Mouse (Mus musculus) liver, embryonic 11.5 days (tissue): ENCODE measurements around the gene Ptp4a2. TPM values are rescaled to one million over a fixed set of nuclear protein-coding genes. Genes with fewer than 3 reads are reported as not detected.
A peak's percentile ranks its signal among the peaks of the same experiment; 100 is the strongest.

ENCODE experiments used
- ATAC-seq: fragments of 200-750 bp; cut with Nextera tagmentation; replicated peaks from 2 replicates; pipeline ENCODE4 v1.8.0; 2017; ENCODE audit warnings: moderate number of reproducible peaks, mild to moderate bottlenecking, moderate TSS enrichment, moderate library complexity; ENCODE audit not compliant: low FRiP score
- DNase-seq: peaks from one replicate; pipeline ENCODE4 v3.0.0-alpha.2; 2017; ENCODE audit warnings: low spot score
- H3K27ac ChIP-seq: fragments of 300-500 bp; sonication (generic); 2 replicates; pipeline ENCODE4 v1.5.1; 2014; ENCODE audit warnings: mild to moderate bottlenecking, low read depth, low read length, control low read depth
- H3K27me3 ChIP-seq: fragments of 300-500 bp; sonication (generic); replicated peaks from 2 replicates; pipeline ENCODE4 v1.6.1; 2014; ENCODE audit warnings: low read length, mixed read lengths; ENCODE audit not compliant: control insufficient read depth, insufficient read depth
- H3K36me3 ChIP-seq: fragments of 300-500 bp; sonication (generic); 2 replicates; pipeline ENCODE4 v1.6.1; 2014; ENCODE audit warnings: mild to moderate bottlenecking, low read length, moderate library complexity, mixed read lengths; ENCODE audit not compliant: control insufficient read depth, insufficient read depth
- H3K4me1 ChIP-seq: fragments of 300-500 bp; sonication (generic); replicated peaks from 2 replicates; pipeline ENCODE4 v1.6.1; 2014; ENCODE audit warnings: low read length, mixed read lengths; ENCODE audit not compliant: control insufficient read depth, insufficient read depth
- H3K4me2 ChIP-seq: fragments of 300-500 bp; sonication (generic); 2 replicates; pipeline ENCODE4 v1.6.1; 2014; ENCODE audit warnings: mild to moderate bottlenecking, control low read depth, moderate library complexity
- H3K4me3 ChIP-seq: fragments of 300-500 bp; sonication (generic); 2 replicates; pipeline ENCODE4 v1.5.1; 2014; ENCODE audit warnings: low read depth, low read length, control low read depth
- H3K9ac ChIP-seq: fragments of 300-500 bp; sonication (generic); 2 replicates; pipeline ENCODE4 v1.6.1; 2014; ENCODE audit warnings: low read depth, low read length, control low read depth
- H3K9me3 ChIP-seq: fragments of 300-500 bp; sonication (generic); 2 replicates; pipeline ENCODE4 v1.6.1; 2016; ENCODE audit warnings: low read length, inconsistent platforms, mixed read lengths; ENCODE audit not compliant: control insufficient read depth
- WGBS: fragments of 180-500 bp; shearing (Covaris S2); extraction: QIAGEN DNeasy Blood & Tissue Kit; methylation state at CpG from one replicate; pipeline ENCODE4 v1.1.7; 2014; 5-methylcytosine and 5-hydroxymethylcytosine counted together
- polyA plus RNA-seq: library from polyadenylated mRNA; unstranded; fragments of >200 nt; fragmentation: Nextera tagmentation; extraction: Ambion mirVana; gene quantifications from 2 replicates; pipeline ENCODE4 v1.2.1, GENCODE M21; 2014

Ptp4a2 gene
- polyA plus RNA-seq, 1 experiment from 2014 or later: 279 TPM

DNA sequence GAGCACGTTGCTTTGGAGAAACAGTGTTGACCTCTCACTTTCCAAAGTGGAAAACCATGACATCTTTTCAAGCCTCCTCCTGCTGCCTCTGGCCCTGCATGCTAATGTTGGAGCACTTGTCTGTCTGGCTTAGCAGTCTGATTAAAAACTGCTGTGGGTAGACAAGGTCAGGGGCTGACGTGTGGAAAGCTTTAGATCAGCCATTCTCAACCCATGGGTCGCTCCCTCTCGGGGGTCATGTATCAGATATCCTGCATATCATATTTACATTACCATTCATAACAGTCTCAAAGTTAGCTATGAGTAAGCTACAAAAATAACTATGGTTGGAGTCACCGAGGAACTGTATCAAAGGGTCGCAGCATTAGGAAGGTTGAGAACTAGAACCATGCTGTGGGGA is 57.2 kb downstream of the Ptp4a2 start:
- Histone ChIP-seq H3K27ac (no peak overlapping the region), H3K9ac (no peak overlapping the region)

DNA sequence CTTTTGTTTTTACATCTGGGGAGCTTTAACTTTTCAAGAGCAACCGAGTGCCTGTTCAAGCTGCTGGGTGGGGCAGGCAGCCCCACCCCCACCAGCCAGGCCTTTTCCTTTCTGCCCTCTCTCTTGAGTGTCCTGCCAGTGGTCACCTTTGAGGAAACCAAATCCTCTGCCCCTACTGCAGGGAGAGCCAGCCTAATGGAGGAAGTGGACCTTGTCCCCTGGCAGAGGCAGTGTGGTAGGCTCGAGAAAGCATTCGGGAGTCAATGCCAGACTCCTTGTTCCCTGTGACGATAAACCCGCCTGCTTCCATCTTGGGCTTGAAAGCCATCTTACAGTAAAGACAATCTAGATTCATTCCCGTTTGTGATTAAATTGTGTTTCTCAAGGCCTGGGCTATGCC is 59.5 kb downstream of the Ptp4a2 start:
- no peaks in the 10 kb centered on the region for H3K27me3 ChIP-seq
- DNase-seq (no peak), ATAC-seq (no peak)
- H3K4me2 ChIP-seq: no peak overlapping the region
- no peak overlapping the region for H3K9ac ChIP-seq
- no peaks in the 10 kb centered on the region for H3K9me3 ChIP-seq
- H3K4me1 ChIP-seq: no peaks in the 10 kb centered on the region; the same call in 1 of the 2 replicates
- WGBS: 78% methylated on average over 6 of the region's 6 CpGs
- no peak overlapping the region for H3K4me3 ChIP-seq
- H3K36me3 ChIP-seq: no peaks in the 10 kb centered on the region
- no peak overlapping the region for H3K27ac ChIP-seq

More for the DNA sequence above, 57.2 kb downstream of the Ptp4a2 start:
- Histone ChIP-seq H3K27me3 (no peaks in the 10 kb centered on the region), H3K4me3 (no peak overlapping the region), H3K4me2 (no peak overlapping the region), H3K9me3 (no peaks in the 10 kb centered on the region), H3K4me1 (no peaks in the 10 kb centered on the region; the same call in 1 of the 2 replicates), H3K36me3 (no peaks in the 10 kb centered on the region)
- DNase-seq (no peak), ATAC-seq (no peak)
- 52% methylated on average over 6 of the region's 6 CpGs for WGBS

DNA sequence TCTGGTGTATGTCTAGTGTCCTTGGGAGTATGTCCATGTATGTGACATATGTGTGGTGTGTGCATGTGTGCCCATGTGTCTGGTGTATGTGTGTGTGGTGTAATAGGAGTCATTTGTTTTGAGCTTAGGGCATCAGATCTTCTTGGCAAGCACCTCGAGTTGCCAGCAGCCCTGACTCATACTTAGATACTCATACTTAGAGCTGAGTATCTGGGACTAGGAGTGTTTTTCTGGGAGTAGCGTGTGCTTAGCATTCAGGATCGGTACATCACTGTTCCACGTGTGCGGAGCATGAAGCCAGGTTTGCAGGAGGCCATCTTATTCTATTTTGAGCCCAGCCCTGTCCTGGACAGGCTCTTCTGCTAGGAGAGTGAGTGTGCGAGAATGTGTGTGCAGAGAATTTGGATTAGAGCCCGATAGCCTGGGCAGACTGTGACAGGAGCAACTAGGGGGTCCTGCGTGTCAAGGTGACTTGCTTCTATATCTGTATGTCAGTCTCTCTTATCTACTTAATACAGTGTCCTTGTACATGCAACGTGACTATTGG is 61.4 kb downstream of the Ptp4a2 start:
- no peak for DNase-seq
- ATAC-seq: no peak
- H3K36me3 ChIP-seq: no peaks in the 10 kb centered on the region

DNA sequence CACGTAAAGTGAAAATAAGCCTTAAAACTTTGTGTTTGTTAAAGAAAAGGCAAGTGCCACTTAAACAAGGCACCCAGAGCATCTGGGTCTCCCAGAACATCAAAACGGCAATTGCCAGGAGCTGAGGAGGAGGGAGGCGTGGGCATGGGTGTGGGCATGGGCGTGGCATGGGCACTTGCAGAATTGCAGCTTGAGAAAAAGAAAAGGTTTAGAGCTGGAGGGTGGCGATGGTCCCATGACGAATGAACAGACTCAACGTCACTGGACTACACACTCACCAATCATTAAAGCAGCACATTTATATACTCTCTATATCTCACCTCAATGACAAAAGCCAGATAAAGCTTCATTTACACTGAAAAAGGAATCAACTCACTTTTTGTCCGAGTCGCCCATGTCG is 63.8 kb downstream of the Ptp4a2 start:
- no peak for DNase-seq
- WGBS: 76% methylated on average over 10 of the region's 10 CpGs

More for the DNA sequence above, 61.4 kb downstream of the Ptp4a2 start:
- Histone ChIP-seq H3K9me3 (no peaks in the 10 kb centered on the region), H3K4me2 (no peak overlapping the region), H3K9ac (no peak overlapping the region), H3K27ac (no peak overlapping the region), H3K27me3 (no peaks in the 10 kb centered on the region), H3K4me3 (no peak overlapping the region), H3K4me1 (peaks cover 3% of the 10 kb centered on the region)
- WGBS: 81% methylated on average over 9 of the region's 9 CpGs

DNA sequence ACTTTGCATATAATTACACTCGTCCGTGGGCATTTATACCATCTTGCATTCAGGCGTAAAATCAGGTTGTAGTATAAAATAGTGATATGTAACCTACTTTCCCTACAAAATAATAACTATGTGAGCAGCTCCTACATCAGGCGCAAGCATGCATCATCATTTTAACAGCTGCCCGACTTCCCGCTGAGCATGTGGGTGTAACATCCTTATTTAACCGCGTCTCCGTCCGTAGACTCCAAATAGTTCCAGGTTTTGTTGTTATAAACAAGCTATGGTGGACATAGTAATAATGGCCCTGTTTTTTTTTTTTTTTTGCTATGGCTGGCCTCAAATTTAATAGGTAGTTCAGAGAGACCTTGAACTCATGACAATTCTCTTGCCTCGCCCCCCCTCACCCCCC is 64.4 kb downstream of the Ptp4a2 start:
- no peaks in the 10 kb centered on the region for H3K9me3 ChIP-seq
- no peaks in the 10 kb centered on the region for H3K27me3 ChIP-seq
- no peak overlapping the region for H3K9ac ChIP-seq
- no peak overlapping the region for H3K4me3 ChIP-seq
- H3K27ac ChIP-seq: no peak overlapping the region
- DNase-seq: no peak
- no peaks in the 10 kb centered on the region for H3K36me3 ChIP-seq
- no peak for ATAC-seq
- WGBS: 86% methylated on average over 11 of the region's 11 CpGs
- peaks cover 7% of the 10 kb centered on the region for H3K4me1 ChIP-seq
- H3K4me2 ChIP-seq: no peak overlapping the region

More for the DNA sequence above, 63.8 kb downstream of the Ptp4a2 start:
- Histone ChIP-seq H3K9me3 (no peaks in the 10 kb centered on the region), H3K4me3 (no peak overlapping the region), H3K9ac (no peak overlapping the region), H3K4me2 (no peak overlapping the region), H3K27me3 (no peaks in the 10 kb centered on the region), H3K4me1 (peaks cover 7% of the 10 kb centered on the region), H3K36me3 (no peaks in the 10 kb centered on the region), H3K27ac (no peak overlapping the region)
- ATAC-seq: no peak

DNA sequence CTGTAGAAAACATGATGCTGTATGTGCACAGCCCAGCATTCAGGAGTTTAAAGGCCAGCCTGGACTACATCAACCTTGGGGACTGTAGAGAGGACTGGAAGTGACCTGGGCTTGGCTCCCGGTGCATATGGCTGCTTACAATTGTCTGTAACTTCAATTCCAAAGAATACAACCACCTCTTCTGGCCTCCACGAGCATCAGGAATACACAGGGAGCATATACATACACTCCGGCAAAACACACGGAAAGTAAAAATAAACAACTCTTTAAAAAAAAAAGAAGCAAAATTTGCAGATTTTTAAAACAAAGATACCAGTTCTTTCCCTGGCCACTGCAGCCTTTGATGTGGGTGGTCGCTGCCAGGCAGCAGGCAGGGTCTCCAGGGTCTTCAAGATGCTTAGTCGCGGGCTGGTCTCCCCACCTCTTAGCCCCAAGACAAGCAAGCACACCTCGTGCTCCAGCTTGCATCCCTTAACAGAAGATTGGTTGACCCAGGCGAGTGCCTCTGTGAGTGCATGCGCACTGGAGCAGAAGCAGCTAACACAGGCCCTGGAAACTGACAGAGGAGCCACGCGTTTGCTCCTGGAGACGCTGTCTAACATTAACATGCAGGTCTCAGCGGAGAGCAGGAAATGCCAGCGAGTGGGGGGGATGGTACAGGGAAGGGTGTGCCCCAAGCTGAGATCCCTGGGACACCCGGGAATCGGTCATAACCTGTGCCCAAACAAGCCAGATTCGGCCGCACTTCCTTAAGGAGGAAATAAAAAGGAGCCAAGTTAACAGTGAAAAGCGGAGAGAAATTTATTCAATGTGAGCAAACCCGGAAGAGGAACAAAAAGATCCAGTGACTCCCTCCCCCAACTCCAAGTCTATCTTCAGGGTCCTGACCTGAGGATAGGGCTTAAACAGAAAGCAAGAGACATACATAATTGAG is 66.1 kb downstream of the Ptp4a2 start:
- H3K4me1 ChIP-seq: peaks cover 15% of the 10 kb centered on the region; the same call in 1 of the 2 replicates
- WGBS: 14% methylated on average over 21 of the region's 21 CpGs

DNA sequence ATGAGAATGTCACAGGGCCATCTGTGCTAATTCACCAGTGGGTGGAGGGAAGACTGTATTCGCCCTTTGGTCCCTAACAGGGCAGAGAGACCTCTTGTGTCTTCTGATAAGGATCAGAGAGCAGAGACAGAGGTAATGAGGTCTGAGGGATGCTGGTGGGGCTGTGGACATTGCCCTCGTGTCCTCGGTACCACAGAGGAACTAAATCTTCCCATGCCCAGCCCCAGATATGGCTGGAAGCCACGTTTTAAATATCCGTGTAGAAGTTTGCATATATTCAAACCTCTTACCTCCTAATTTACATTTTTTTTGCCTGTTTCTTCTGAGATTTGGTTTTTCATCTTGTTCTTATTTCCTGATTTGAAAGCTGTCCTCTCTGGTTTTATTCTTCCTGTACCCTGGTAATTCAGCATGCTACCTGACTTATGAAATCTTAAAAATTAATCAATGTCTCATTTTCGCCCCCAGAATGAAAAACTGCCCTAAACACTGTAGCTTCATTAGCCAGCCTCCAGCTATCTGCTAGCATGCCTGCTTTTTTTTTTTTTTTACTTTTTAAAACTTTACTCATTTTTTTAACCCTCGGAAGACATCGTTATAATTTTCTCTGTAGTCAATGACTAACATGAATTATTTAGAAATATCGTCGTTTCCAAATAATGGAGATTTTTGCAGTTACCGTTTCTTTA is 67.1 kb downstream of the Ptp4a2 start:
- no peaks in the 10 kb centered on the region for H3K36me3 ChIP-seq
- H3K4me3 ChIP-seq: peak overlapping the region; percentile 34; the same call in 1 of the 2 replicates
- peak overlapping the region; percentile 57 for H3K4me2 ChIP-seq
- ATAC-seq: no peak
- no peaks in the 10 kb centered on the region for H3K27me3 ChIP-seq
- H3K9ac ChIP-seq: peak overlapping the region; percentile 67
- H3K27ac ChIP-seq: peak overlapping the region; percentile 64; the same call in 1 of the 2 replicates
- DNase-seq: no peak
- WGBS: 56% methylated on average over 11 of the region's 11 CpGs
- no peaks in the 10 kb centered on the region for H3K9me3 ChIP-seq
- peaks cover 24% of the 10 kb centered on the region; the same call in 1 of the 2 replicates for H3K4me1 ChIP-seq

More for the DNA sequence above, 66.1 kb downstream of the Ptp4a2 start:
- H3K27ac ChIP-seq: peak overlapping the region; percentile 64; the same call in 1 of the 2 replicates
- no peaks in the 10 kb centered on the region for H3K27me3 ChIP-seq
- no peaks in the 10 kb centered on the region for H3K36me3 ChIP-seq
- H3K9ac ChIP-seq: peak overlapping the region; percentile 67
- no peaks in the 10 kb centered on the region for H3K9me3 ChIP-seq
- DNase-seq (peak; percentile 69), ATAC-seq (peak; percentile 80)
- peak overlapping the region; percentile 57 for H3K4me2 ChIP-seq
- peak overlapping the region; percentile 34 for H3K4me3 ChIP-seq

DNA sequence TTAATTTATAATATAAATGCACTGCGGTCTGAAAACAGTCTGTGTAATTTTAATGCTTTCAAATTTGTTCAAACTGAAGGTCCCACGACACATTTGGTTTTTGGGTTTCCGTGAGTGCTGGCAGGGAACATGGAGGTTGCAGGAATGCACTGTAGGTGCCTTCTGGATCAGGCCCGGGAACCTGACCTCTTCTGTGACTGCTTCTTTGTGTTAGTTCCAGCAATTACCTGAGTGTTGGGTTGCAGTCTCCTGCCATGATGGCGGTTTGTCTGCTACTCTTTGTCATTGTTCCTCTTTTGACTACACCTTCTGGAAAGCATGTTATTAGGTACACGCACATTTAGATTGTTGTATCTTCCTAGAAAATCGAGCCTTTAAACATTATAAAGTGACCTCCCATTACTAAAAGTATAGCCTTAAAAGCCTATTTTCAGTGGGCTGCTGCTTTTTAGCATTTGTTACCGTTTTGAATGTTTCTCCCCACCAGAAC is 67.7 kb downstream of the Ptp4a2 start:
- Histone ChIP-seq H3K9me3 (no peaks in the 10 kb centered on the region), H3K4me2 (no peak overlapping the region), H3K4me1 (peaks cover 26% of the 10 kb centered on the region; the same call in 1 of the 2 replicates), H3K27me3 (no peaks in the 10 kb centered on the region), H3K9ac (no peak overlapping the region), H3K4me3 (no peak overlapping the region), H3K36me3 (no peaks in the 10 kb centered on the region), H3K27ac (no peak overlapping the region)
- DNase-seq (no peak), ATAC-seq (no peak)
- WGBS: 74% methylated on average over 8 of the region's 8 CpGs
